Mouse (Mus musculus) lung, adult 10 weeks (tissue): ENCODE results near the gene Zfp980. TPM values are rescaled to one million over a fixed set of nuclear protein-coding genes. Genes with fewer than 3 reads are reported as not detected.

Experiments used
- polyA plus RNA-seq: library from polyadenylated mRNA; stranded (reverse); fragments of 350-450 nt; fragmentation: Illumina TruSeq; extraction: RNeasy Lipid Tissue Mini Kit (QIAGEN cat#74804); gene quantifications from one replicate; pipeline ENCODE4 v1.2.3, GENCODE M21; 2014; ENCODE audit warnings: low read depth, low replicate concordance; ENCODE audit not compliant: insufficient read depth

Zfp980 gene
- polyA plus RNA-seq, result not detected

GRCm38 (mm10) chr4:145670385-145670784, at the start of gene Zfp980:
Gene Zfp980, plus strand, starts transcription at chr4:145670685.

Other genes with a start within 250 kb of the Zfp980 start
- gene Zfp990, start 159.9 kb upstream of the Zfp980 start, polyA plus RNA-seq, result not detected
- 1.7 TPM for gene Gm13212, start 85.5 kb upstream of the Zfp980 start, polyA plus RNA-seq
- not detected for gene Zfp986, start 198.1 kb downstream of the Zfp980 start, polyA plus RNA-seq